Mouse (Mus musculus): ENCODE results near the gene Hhat. TPM values are rescaled to one million over a fixed set of nuclear protein-coding genes. Genes with fewer than 3 reads are reported as not detected.

Gene Hhat
- total and polyA plus RNA-seq, 2 experiments from 2014 or later, result 4.0 to 13.2 TPM

- ATAC-seq (ENCODE audit: insufficient read depth, low read depth), result no peak
- Histone ChIP-seq H3K36me3 (replicated peaks; ENCODE audit: control insufficient read depth, insufficient read depth, low read length) (no peaks in the 10 kb centered on the region), H3K27me3 (ENCODE audit: control insufficient read depth, insufficient read depth, low read length) (no peaks in the 10 kb centered on the region), H3K9me3 (replicated peaks; ENCODE audit: control insufficient read depth, low read length) (no peaks in the 10 kb centered on the region), H3K9ac (replicated peaks; ENCODE audit: low read depth, low read length) (no peak overlapping the region), H3K4me3 (ENCODE audit: low read depth, low read length) (no peak overlapping the region), H3K4me1 (ENCODE audit: control insufficient read depth, insufficient read depth) (peaks cover 28% of the 10 kb centered on the region), H3K4me2 (ENCODE audit: low read depth, low read length) (no peak overlapping the region), H3K27ac (ENCODE audit: low read depth) (no peak overlapping the region)
- TF ChIP-seq CTCF (IDR thresholded peaks at IDR 0.05; ENCODE audit: low read depth) (no peak), EP300 (IDR thresholded peaks at IDR 0.05; ENCODE audit: low read depth) (no peak)
- DNase-seq (ENCODE audit: low spot score), result no peak
- WGBS, result 91% methylated on average over 4 of the region's 4 CpGs
Observed at GRCm38 (mm10) chr1:192754268-192754667, 16.8 kb downstream of the Hhat start.

GRCm38 (mm10) chr1:192752659-192753601 is 18.1 kb downstream of the Hhat start:
- WGBS, result 26% methylated on average over 8 of the region's 8 CpGs
- peak overlapping the region; percentile 73 for H3K27ac ChIP-seq (ENCODE audit: low read depth)
- H3K9ac ChIP-seq (replicated peaks; ENCODE audit: low read depth, low read length), result peak overlapping the region; percentile 17; the same call in 1 of the 2 replicates

DNA sequence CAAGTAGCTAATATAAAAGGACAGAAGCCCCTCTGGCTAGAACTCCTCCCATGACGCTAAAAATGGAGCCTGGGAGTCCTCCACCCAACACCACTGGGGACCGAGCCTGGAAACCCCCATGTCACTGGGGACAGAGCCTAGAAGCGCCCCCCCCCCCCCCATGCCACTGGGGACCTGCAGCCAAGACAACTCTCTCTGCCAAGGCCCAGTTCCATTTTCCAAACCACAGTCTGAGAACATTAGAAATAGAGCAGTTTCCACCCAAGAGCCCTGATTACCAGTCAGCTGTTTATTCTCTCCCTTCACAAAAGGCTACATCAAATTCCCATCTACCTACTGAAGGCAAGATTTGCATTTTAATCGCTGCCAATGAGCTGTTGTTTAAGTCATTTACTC is 21.0 kb downstream of the Hhat start:
- H3K36me3 ChIP-seq (replicated peaks; ENCODE audit: control insufficient read depth, insufficient read depth, low read length), result no peaks in the 10 kb centered on the region
- H3K4me2 ChIP-seq (ENCODE audit: low read depth, low read length), result no peak overlapping the region
- no peak overlapping the region for H3K4me3 ChIP-seq (ENCODE audit: low read depth, low read length)
- no peak overlapping the region for H3K27ac ChIP-seq (ENCODE audit: low read depth)
- no peaks in the 10 kb centered on the region for H3K27me3 ChIP-seq (ENCODE audit: control insufficient read depth, insufficient read depth, low read length)
- WGBS, result 52% methylated on average over 4 of the region's 4 CpGs
- H3K9me3 ChIP-seq (replicated peaks; ENCODE audit: control insufficient read depth, low read length), result no peaks in the 10 kb centered on the region
- ATAC-seq (ENCODE audit: insufficient read depth, low read depth) (no peak), DNase-seq (ENCODE audit: low spot score) (no peak)
- no peak for TF ChIP-seq EP300 (IDR thresholded peaks at IDR 0.05; ENCODE audit: low read depth)
- TF ChIP-seq CTCF (IDR thresholded peaks at IDR 0.05; ENCODE audit: low read depth), result no peak
- peaks cover 17% of the 10 kb centered on the region for H3K4me1 ChIP-seq (ENCODE audit: control insufficient read depth, insufficient read depth)
- no peak overlapping the region for H3K9ac ChIP-seq (replicated peaks; ENCODE audit: low read depth, low read length)

More at GRCm38 (mm10) chr1:192752659-192753601, 18.1 kb downstream of the Hhat start:
- TF ChIP-seq EP300 (IDR thresholded peaks at IDR 0.05; ENCODE audit: low read depth) (no peak), CTCF (IDR thresholded peaks at IDR 0.05; ENCODE audit: low read depth) (no peak)
- Histone ChIP-seq H3K27me3 (ENCODE audit: control insufficient read depth, insufficient read depth, low read length) (no peaks in the 10 kb centered on the region), H3K9me3 (replicated peaks; ENCODE audit: control insufficient read depth, low read length) (no peaks in the 10 kb centered on the region), H3K4me3 (ENCODE audit: low read depth, low read length) (0 out of 2 replicates have a peak overlapping the region, but pooled peaks have one; percentile 3), H3K4me2 (ENCODE audit: low read depth, low read length) (peak overlapping the region; percentile 47), H3K36me3 (replicated peaks; ENCODE audit: control insufficient read depth, insufficient read depth, low read length) (no peaks in the 10 kb centered on the region), H3K4me1 (ENCODE audit: control insufficient read depth, insufficient read depth) (peaks cover 28% of the 10 kb centered on the region)
- DNase-seq (ENCODE audit: low spot score) (peak; percentile 28), ATAC-seq (ENCODE audit: insufficient read depth, low read depth) (peak; percentile 36; the same call in 1 of the 2 replicates)

- no peak overlapping the region for H3K4me3 ChIP-seq (ENCODE audit: low read depth, low read length)
- no peak overlapping the region for H3K9ac ChIP-seq (replicated peaks; ENCODE audit: low read depth, low read length)
- H3K9me3 ChIP-seq (replicated peaks; ENCODE audit: control insufficient read depth, low read length), result no peaks in the 10 kb centered on the region
- TF ChIP-seq EP300 (IDR thresholded peaks at IDR 0.05; ENCODE audit: low read depth) (no peak), CTCF (IDR thresholded peaks at IDR 0.05; ENCODE audit: low read depth) (no peak)
- H3K36me3 ChIP-seq (replicated peaks; ENCODE audit: control insufficient read depth, insufficient read depth, low read length), result no peaks in the 10 kb centered on the region
- DNase-seq (ENCODE audit: low spot score), result no peak
- 59% methylated on average over 6 of the region's 6 CpGs for WGBS
- H3K4me2 ChIP-seq (ENCODE audit: low read depth, low read length), result no peak overlapping the region
- peak; percentile 30; the same call in 1 of the 2 replicates for ATAC-seq (ENCODE audit: insufficient read depth, low read depth)
- H3K27me3 ChIP-seq (ENCODE audit: control insufficient read depth, insufficient read depth, low read length), result no peaks in the 10 kb centered on the region
- H3K4me1 ChIP-seq (ENCODE audit: control insufficient read depth, insufficient read depth), result peaks cover 17% of the 10 kb centered on the region
- H3K27ac ChIP-seq (ENCODE audit: low read depth), result no peak overlapping the region
Observed at GRCm38 (mm10) chr1:192749270-192750041, 21.6 kb downstream of the Hhat start.

DNA sequence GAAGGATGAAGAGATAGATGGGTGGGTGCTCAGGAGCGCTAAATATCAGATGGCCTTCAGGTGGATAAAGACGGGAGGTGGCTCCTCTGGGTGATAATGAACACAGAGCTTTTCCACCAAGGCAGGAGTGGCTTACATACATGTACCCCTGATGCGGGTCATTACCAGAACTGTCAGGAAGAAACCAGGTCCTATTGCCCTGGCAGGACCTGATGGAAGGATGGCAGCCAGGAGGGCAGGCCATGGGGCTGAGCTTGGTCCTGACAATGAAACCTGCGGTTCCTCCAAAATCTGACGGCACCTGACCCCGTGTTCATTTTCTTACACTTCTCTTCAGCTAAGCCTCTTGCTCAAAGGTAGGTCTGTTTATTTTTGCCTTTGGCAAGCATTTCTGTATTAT is 24.8 kb downstream of the Hhat start:
- H3K9me3 ChIP-seq (replicated peaks; ENCODE audit: control insufficient read depth, low read length), result no peaks in the 10 kb centered on the region
- H3K36me3 ChIP-seq (replicated peaks; ENCODE audit: control insufficient read depth, insufficient read depth, low read length), result no peaks in the 10 kb centered on the region
- H3K27me3 ChIP-seq (ENCODE audit: control insufficient read depth, insufficient read depth, low read length), result no peaks in the 10 kb centered on the region
- ATAC-seq (ENCODE audit: insufficient read depth, low read depth) (no peak), DNase-seq (ENCODE audit: low spot score) (no peak)
- no peak overlapping the region for H3K4me2 ChIP-seq (ENCODE audit: low read depth, low read length)
- H3K4me1 ChIP-seq (ENCODE audit: control insufficient read depth, insufficient read depth), result peaks cover 6% of the 10 kb centered on the region; the same call in 1 of the 2 replicates
- TF ChIP-seq EP300 (IDR thresholded peaks at IDR 0.05; ENCODE audit: low read depth), result no peak
- TF ChIP-seq CTCF (IDR thresholded peaks at IDR 0.05; ENCODE audit: low read depth), result no peak
- WGBS, result 74% methylated on average over 6 of the region's 6 CpGs
- H3K4me3 ChIP-seq (ENCODE audit: low read depth, low read length), result no peak overlapping the region
- no peak overlapping the region; the same call in 1 of the 2 replicates for H3K9ac ChIP-seq (replicated peaks; ENCODE audit: low read depth, low read length)
- H3K27ac ChIP-seq (ENCODE audit: low read depth), result no peak overlapping the region

Measured in heart, postnatal 0 days (tissue).